Mouse (Mus musculus): ENCODE results near the gene Vti1a. TPM values are rescaled to one million over a fixed set of nuclear protein-coding genes. Genes with fewer than 3 reads are reported as not detected.

Gene Vti1a
- polyA plus RNA-seq, 1 experiment from 2014 or later: 26.4 TPM

GRCm38 (mm10) chr19:55662521-55663223, 346.6 kb downstream of the Vti1a start:
- DNase-seq (ENCODE audit: low spot score) (no peak), ATAC-seq (replicated peaks; ENCODE audit: low FRiP score) (no peak)
- H3K4me2 ChIP-seq: no peak overlapping the region
- H3K4me1 ChIP-seq (replicated peaks; ENCODE audit: control insufficient read depth, insufficient read depth, low read length): no peaks in the 10 kb centered on the region
- no peaks in the 10 kb centered on the region for H3K9me3 ChIP-seq (ENCODE audit: control insufficient read depth, low read length)
- no peak overlapping the region for H3K9ac ChIP-seq (ENCODE audit: low read depth, low read length)
- WGBS: 55% methylated on average over 5 of the region's 5 CpGs
- H3K27me3 ChIP-seq (replicated peaks; ENCODE audit: control insufficient read depth, insufficient read depth, low read length): no peaks in the 10 kb centered on the region
- H3K4me3 ChIP-seq (ENCODE audit: low read depth, low read length): no peak overlapping the region
- H3K36me3 ChIP-seq (ENCODE audit: control insufficient read depth, insufficient read depth, low read length): no peaks in the 10 kb centered on the region
- H3K27ac ChIP-seq (ENCODE audit: low read depth, low read length): no peak overlapping the region

- Histone ChIP-seq H3K36me3 (ENCODE audit: control insufficient read depth, insufficient read depth, low read length) (no peaks in the 10 kb centered on the region), H3K9ac (ENCODE audit: low read depth, low read length) (no peak overlapping the region), H3K4me1 (replicated peaks; ENCODE audit: control insufficient read depth, insufficient read depth, low read length) (no peaks in the 10 kb centered on the region), H3K9me3 (ENCODE audit: control insufficient read depth, low read length) (no peaks in the 10 kb centered on the region), H3K27ac (ENCODE audit: low read depth, low read length) (no peak overlapping the region), H3K27me3 (replicated peaks; ENCODE audit: control insufficient read depth, insufficient read depth, low read length) (no peaks in the 10 kb centered on the region), H3K4me2 (no peak overlapping the region), H3K4me3 (ENCODE audit: low read depth, low read length) (no peak overlapping the region)
- DNase-seq (ENCODE audit: low spot score): no peak
- no peak for ATAC-seq (replicated peaks; ENCODE audit: low FRiP score)
- 79% methylated on average over 9 of the region's 9 CpGs for WGBS
Observed at GRCm38 (mm10) chr19:55667787-55668186, 351.7 kb downstream of the Vti1a start.

GRCm38 (mm10) chr19:55668896-55669295, 352.8 kb downstream of the Vti1a start:
- H3K4me2 ChIP-seq: no peak overlapping the region
- no peak for ATAC-seq (replicated peaks; ENCODE audit: low FRiP score)
- no peaks in the 10 kb centered on the region for H3K4me1 ChIP-seq (replicated peaks; ENCODE audit: control insufficient read depth, insufficient read depth, low read length)
- 57% methylated on average over 9 of the region's 9 CpGs for WGBS
- H3K36me3 ChIP-seq (ENCODE audit: control insufficient read depth, insufficient read depth, low read length): no peaks in the 10 kb centered on the region
- no peak overlapping the region for H3K4me3 ChIP-seq (ENCODE audit: low read depth, low read length)
- no peak overlapping the region for H3K9ac ChIP-seq (ENCODE audit: low read depth, low read length)
- H3K27me3 ChIP-seq (replicated peaks; ENCODE audit: control insufficient read depth, insufficient read depth, low read length): no peaks in the 10 kb centered on the region
- no peak overlapping the region for H3K27ac ChIP-seq (ENCODE audit: low read depth, low read length)
- H3K9me3 ChIP-seq (ENCODE audit: control insufficient read depth, low read length): no peaks in the 10 kb centered on the region
- DNase-seq (ENCODE audit: low spot score): no peak

Other genes starting within 250 kb of the Vti1a start
- 36.3 and 42.2 TPM in 2 replicates for gene Gpam, start 189.1 kb upstream of the Vti1a start, polyA plus RNA-seq (2014; fragmentation: Nextera tagmentation; extraction: Ambion mirVana)
- not detected in 2 replicates for gene Tectb, start 135.6 kb upstream of the Vti1a start, polyA plus RNA-seq (2014; fragmentation: Nextera tagmentation; extraction: Ambion mirVana)
- gene Gucy2g, start 75.1 kb upstream of the Vti1a start, polyA plus RNA-seq (2014; fragmentation: Nextera tagmentation; extraction: Ambion mirVana): 0.04 TPM in 1 of 2 replicates, not detected in the other
- gene Acsl5, start 64.4 kb upstream of the Vti1a start, polyA plus RNA-seq (2014; fragmentation: Nextera tagmentation; extraction: Ambion mirVana): 125 and 130 TPM in 2 replicates
- 120 and 124 TPM in 2 replicates for gene Zdhhc6, start 263 bp upstream of the Vti1a start, polyA plus RNA-seq (2014; fragmentation: Nextera tagmentation; extraction: Ambion mirVana)